Mouse (Mus musculus) hindbrain, embryonic 14.5 days (tissue): ENCODE results near the gene Axl. TPM values are rescaled to one million over a fixed set of nuclear protein-coding genes. Genes with fewer than 3 reads are reported as not detected.

Source experiments
- ATAC-seq: fragments of 200-750 bp; cut with Nextera tagmentation; 2 replicates; pipeline ENCODE4 v1.8.0; 2017; ENCODE audit warnings: moderate number of reproducible peaks, mild to moderate bottlenecking, moderate TSS enrichment, moderate library complexity; ENCODE audit not compliant: low FRiP score
- DNase-seq: peaks from one replicate; pipeline ENCODE4 v3.0.0-alpha.2; 2015; ENCODE audit warnings: low spot score
- H3K27ac ChIP-seq: fragments of 300-500 bp; sonication (generic); 2 replicates; pipeline ENCODE4 v1.5.1; 2014; ENCODE audit warnings: mild to moderate bottlenecking, moderate library complexity
- H3K27me3 ChIP-seq: fragments of 300-500 bp; sonication (generic); 2 replicates; pipeline ENCODE4 v1.6.1; 2014; ENCODE audit warnings: mild to moderate bottlenecking, low read length, mixed read lengths; ENCODE audit not compliant: control insufficient read depth, insufficient read depth
- H3K36me3 ChIP-seq: fragments of 300-500 bp; sonication (generic); replicated peaks from 2 replicates; pipeline ENCODE4 v1.6.1; 2014; ENCODE audit not compliant: control insufficient read depth, insufficient read depth
- H3K4me1 ChIP-seq: fragments of 300-500 bp; sonication (generic); replicated peaks from 2 replicates; pipeline ENCODE4 v1.6.1; 2014; ENCODE audit warnings: antibody characterized with exemption, low read length, mixed read lengths; ENCODE audit not compliant: control insufficient read depth, insufficient read depth
- H3K4me2 ChIP-seq: fragments of 300-500 bp; sonication (generic); replicated peaks from 2 replicates; pipeline ENCODE4 v1.6.1; 2014; ENCODE audit warnings: mild to moderate bottlenecking, moderate library complexity
- H3K4me3 ChIP-seq: fragments of 300-500 bp; sonication (generic); replicated peaks from 2 replicates; pipeline ENCODE4 v1.5.1; 2014; ENCODE audit warnings: mild to moderate bottlenecking, low read length
- H3K9ac ChIP-seq: fragments of 300-500 bp; sonication (generic); 2 replicates; pipeline ENCODE4 v1.6.1; 2014
- H3K9me3 ChIP-seq: fragments of 300-500 bp; sonication (generic); 2 replicates; pipeline ENCODE4 v1.6.1; 2016; ENCODE audit warnings: low read length; ENCODE audit not compliant: control insufficient read depth
- WGBS: fragments of 180-500 bp; shearing (Covaris S2); extraction: QIAGEN DNeasy Blood & Tissue Kit; methylation state at CpG from one replicate; pipeline ENCODE4 v1.1.7; 2014; 5-methylcytosine and 5-hydroxymethylcytosine counted together
- polyA plus RNA-seq: library from polyadenylated mRNA; unstranded; fragments of >200 nt; fragmentation: Nextera tagmentation; extraction: Ambion mirVana; gene quantifications from 2 replicates; pipeline ENCODE4 v1.2.1, GENCODE M21; 2014

Axl gene
- 16.8 and 20.6 TPM in 2 replicates for polyA plus RNA-seq

GRCm38 (mm10) chr7:25788220-25789128 is at the start of gene Axl:
TSS of gene Axl (minus strand) at chr7:25788705.
- H3K4me2 ChIP-seq, result peak within 1 kb of the TSS; percentile 60
- peak within 1 kb of the TSS; percentile 50 for H3K9ac ChIP-seq
- DNase-seq (peak; percentile 52), ATAC-seq (peak; percentile 81)
- H3K9me3 ChIP-seq, result no peaks in the 10 kb centered on the region
- under 1% methylated on average over 25 of the region's 30 CpGs for WGBS
- H3K4me1 ChIP-seq, result peaks cover 11% of the 10 kb centered on the region; the same call in 1 of the 2 replicates
- H3K27ac ChIP-seq, result peak within 1 kb of the TSS; percentile 41; the same call in 1 of the 2 replicates
- H3K27me3 ChIP-seq, result no peaks in the 10 kb centered on the region
- peak within 1 kb of the TSS; percentile 35 for H3K4me3 ChIP-seq
- no peaks in the 10 kb centered on the region for H3K36me3 ChIP-seq

GRCm38 (mm10) chr7:25835188-25835891 is 46.8 kb upstream of the Axl start:
- DNase-seq, result no peak
- Histone ChIP-seq H3K4me1 (no peaks in the 10 kb centered on the region), H3K27me3 (no peaks in the 10 kb centered on the region), H3K27ac (no peak overlapping the region), H3K36me3 (no peaks in the 10 kb centered on the region), H3K9me3 (no peaks in the 10 kb centered on the region), H3K4me3 (no peak overlapping the region), H3K4me2 (no peak overlapping the region), H3K9ac (no peak overlapping the region)
- ATAC-seq, result no peak
- WGBS, result 78% methylated on average over 10 of the region's 10 CpGs

GRCm38 (mm10) chr7:25831557-25832530 is 43.3 kb upstream of the Axl start:
- H3K4me2 ChIP-seq, result no peak overlapping the region
- no peaks in the 10 kb centered on the region for H3K27me3 ChIP-seq
- no peaks in the 10 kb centered on the region for H3K4me1 ChIP-seq
- DNase-seq (no peak), ATAC-seq (no peak)
- H3K4me3 ChIP-seq, result no peak overlapping the region
- H3K9me3 ChIP-seq, result no peaks in the 10 kb centered on the region
- no peak overlapping the region for H3K9ac ChIP-seq
- H3K27ac ChIP-seq, result no peak overlapping the region
- H3K36me3 ChIP-seq, result no peaks in the 10 kb centered on the region
- 83% methylated on average over 10 of the region's 10 CpGs for WGBS

- Histone ChIP-seq H3K4me1 (no peaks in the 10 kb centered on the region), H3K9ac (no peak overlapping the region), H3K27ac (no peak overlapping the region), H3K36me3 (no peaks in the 10 kb centered on the region), H3K4me3 (no peak overlapping the region), H3K4me2 (no peak overlapping the region), H3K27me3 (no peaks in the 10 kb centered on the region), H3K9me3 (no peaks in the 10 kb centered on the region)
- DNase-seq, result no peak
- ATAC-seq, result no peak
- WGBS, result 73% methylated on average over 2 of the region's 2 CpGs
Measured at GRCm38 (mm10) chr7:25830251-25830650, 41.7 kb upstream of the Axl start.

GRCm38 (mm10) chr7:25827199-25827598 is 38.7 kb upstream of the Axl start:
- H3K36me3 ChIP-seq, result no peaks in the 10 kb centered on the region
- no peaks in the 10 kb centered on the region for H3K27me3 ChIP-seq
- no peaks in the 10 kb centered on the region for H3K9me3 ChIP-seq
- H3K27ac ChIP-seq, result no peak overlapping the region
- 79% methylated on average over 3 of the region's 3 CpGs for WGBS
- H3K4me3 ChIP-seq, result no peak overlapping the region
- no peaks in the 10 kb centered on the region for H3K4me1 ChIP-seq
- H3K9ac ChIP-seq, result no peak overlapping the region
- ATAC-seq, result no peak
- no peak for DNase-seq
- no peak overlapping the region for H3K4me2 ChIP-seq

- WGBS, result 87% methylated on average over 6 of the region's 6 CpGs
- Histone ChIP-seq H3K4me3 (no peak overlapping the region), H3K4me1 (no peaks in the 10 kb centered on the region), H3K36me3 (no peaks in the 10 kb centered on the region), H3K9me3 (no peaks in the 10 kb centered on the region), H3K27ac (no peak overlapping the region), H3K27me3 (no peaks in the 10 kb centered on the region), H3K4me2 (no peak overlapping the region), H3K9ac (no peak overlapping the region)
- no peak for DNase-seq
- ATAC-seq, result no peak
Measured at GRCm38 (mm10) chr7:25826029-25826428, 37.5 kb upstream of the Axl start.

- 57% methylated on average over 9 of the region's 9 CpGs for WGBS
- no peak overlapping the region for H3K9ac ChIP-seq
- ATAC-seq, result no peak
Measured at GRCm38 (mm10) chr7:25825043-25825442, 36.5 kb upstream of the Axl start.

GRCm38 (mm10) chr7:25816241-25816919 is 27.9 kb upstream of the Axl start, which contains the start of gene Cyp2s1:
TSS of gene Cyp2s1 (minus strand) at chr7:25816913.
- DNase-seq (peak; percentile 27), ATAC-seq (peak; percentile 66)
- Histone ChIP-seq H3K4me1 (peaks cover 7% of the 10 kb centered on the region; the same call in 1 of the 2 replicates), H3K36me3 (no peaks in the 10 kb centered on the region), H3K9ac (peak within 1 kb of the TSS; percentile 63), H3K9me3 (no peaks in the 10 kb centered on the region), H3K27me3 (peaks cover 9% of the 10 kb centered on the region; the same call in 1 of the 2 replicates), H3K4me2 (peak within 1 kb of the TSS; percentile 83), H3K4me3 (peak within 1 kb of the TSS; percentile 44), H3K27ac (no peak within 1 kb of the TSS)
- under 1% methylated on average over 40 of the region's 40 CpGs for WGBS

More at GRCm38 (mm10) chr7:25825043-25825442, 36.5 kb upstream of the Axl start:
- Histone ChIP-seq H3K27ac (no peak overlapping the region), H3K4me1 (no peaks in the 10 kb centered on the region), H3K4me2 (no peak overlapping the region), H3K36me3 (no peaks in the 10 kb centered on the region), H3K4me3 (no peak overlapping the region), H3K27me3 (no peaks in the 10 kb centered on the region), H3K9me3 (no peaks in the 10 kb centered on the region)
- no peak for DNase-seq
